ENCODE assay signal across 16 mouse cellular contexts in genomic region chr6:127466749-127467310, GRCm38 (mm10). TPM values are rescaled to one million over a fixed set of nuclear protein-coding genes. Genes with fewer than 3 reads are reported as not detected.
DNase-seq lines count a peak whose midpoint lies in the region; ATAC-seq lines count a peak whose summit lies in the region.
"Had no signal": no experiment of that assay in that cellular context is flagged by ENCODE, and none has a peak within 500 bp of the region (broad histone marks: within the 10 kb centered on the region; RNA-seq: fewer than 3 reads in every experiment).

No protein-coding gene starts in this region.

- peaks cover 45% of the 10 kb centered on the region for H3K36me3 ChIP-seq in forebrain, embryonic 13.5 days (ENCODE audit: poor library complexity, severe bottlenecking)
- peaks cover 34% of the 10 kb centered on the region for H3K36me3 ChIP-seq in forebrain, embryonic 10.5 days (replicated peaks)

- peaks cover 35% of the 10 kb centered on the region for H3K4me1 ChIP-seq in forebrain, embryonic 13.5 days
- H3K4me1 ChIP-seq in forebrain, embryonic 10.5 days = peaks cover 21% of the 10 kb centered on the region

- DNase-seq in forebrain, embryonic 10.5 days (ENCODE audit: extremely low spot score, low spot score) = no peak
- peak; percentile 34 for DNase-seq in layer of hippocampus, adult 9-11 months
- DNase-seq in layer of hippocampus, postnatal 25 days (ENCODE audit: extremely low spot score in 1 of 2, low spot score in 1 of 2) = no peak
- peak; percentile 20 to 29 for DNase-seq in right cerebral cortex, adult 2 months (ENCODE audit: low spot score in 2 of 2)
- no peak for DNase-seq in right cerebral cortex, adult 18-20 months
- no peak for DNase-seq in thymus, postnatal 14 days
- DNase-seq: cerebellum, postnatal 10 days; gastrocnemius, postnatal 10 days; heart, postnatal 10 days; kidney, adult 9 months; kidney, postnatal 4 days; lung, postnatal 14 days; thymus, postnatal 36 days had no signal

- ATAC-seq in forebrain, embryonic 13.5 days = peak; percentile 54
- ATAC-seq in inflammation-experienced regulatory T-cells, adult 6 months = no peak

- no peaks in the 10 kb centered on the region for H3K27me3 ChIP-seq in forebrain, embryonic 13.5 days
- no peaks in the 10 kb centered on the region for H3K27me3 ChIP-seq in forebrain, embryonic 10.5 days (ENCODE audit: poor library complexity, severe bottlenecking)
- H3K27me3 ChIP-seq: limb, embryonic 15.5 days had no signal

- no peak overlapping the region for H3K4me3 ChIP-seq in forebrain, embryonic 13.5 days
- no peak overlapping the region for H3K4me3 ChIP-seq in forebrain, embryonic 10.5 days
- H3K4me3 ChIP-seq: limb, embryonic 15.5 days had no signal

- H3K9me3 ChIP-seq in forebrain, embryonic 13.5 days (replicated peaks) = no peaks in the 10 kb centered on the region
- H3K9me3 ChIP-seq in forebrain, embryonic 10.5 days = no peaks in the 10 kb centered on the region
- H3K9me3 ChIP-seq: limb, embryonic 15.5 days had no signal

- no peak overlapping the region for H3K9ac ChIP-seq in forebrain, embryonic 13.5 days
- H3K9ac ChIP-seq: limb, embryonic 15.5 days had no signal

- 45% methylated on average over 4 of the region's 4 CpGs for WGBS in forebrain, embryonic 13.5 days
- 81% methylated on average over 4 of the region's 4 CpGs for WGBS in forebrain, embryonic 10.5 days

- peak overlapping the region; percentile 59; the same call in 1 of the 2 replicates for H3K27ac ChIP-seq in forebrain, embryonic 13.5 days
- H3K27ac ChIP-seq in forebrain, embryonic 10.5 days = no peak overlapping the region
- H3K27ac ChIP-seq: limb, embryonic 15.5 days had no signal

- H3K4me2 ChIP-seq in forebrain, embryonic 13.5 days = no peak overlapping the region
- H3K4me2 ChIP-seq: limb, embryonic 15.5 days had no signal

RNA-seq across cellular contexts. Expression of gene Parp11, which starts 20.2 kb away (rescaled TPM):
- 74.4 and 77.3 TPM in 2 replicates for polyA plus RNA-seq in forebrain, embryonic 13.5 days (2015; fragmentation: Nextera tagmentation; extraction: Ambion mirVana)
- polyA plus RNA-seq in forebrain, embryonic 10.5 days (2016; fragmentation: Nextera tagmentation; extraction: Ambion mirVana) = 35.3 and 38.8 TPM in 2 replicates
- 10 to 100 TPM; 35.5 to 38.8 TPM for total RNA-seq in layer of hippocampus, postnatal 25 days (2021)
- 10 to 100 TPM; 33.3 to 66.4 (median 57.1) TPM for polyA plus RNA-seq in inflammation-experienced regulatory T-cells, adult 6 months (2017; shearing (Covaris generic))

Comparison
In these comparisons a context has a peak if more than half of its experiments do, and no peak if none do; other contexts are left out.
1. DNase-seq: peak in layer of hippocampus, adult 9-11 months (single experiment) and right cerebral cortex, adult 2 months (2 of 2); none in forebrain, embryonic 10.5 days (single experiment), layer of hippocampus, postnatal 25 days (0 of 2), right cerebral cortex, adult 18-20 months (single experiment) and thymus, postnatal 14 days (single experiment).